Mouse (Mus musculus) embryonic facial prominence, embryonic 11.5 days (tissue): Measurements from ENCODE around the gene Tnrc18. TPM values are rescaled to one million over a fixed set of nuclear protein-coding genes. Genes with fewer than 3 reads are reported as not detected.

Experiments
- ATAC-seq: fragments of 200-750 bp; cut with Nextera tagmentation; replicated peaks from 2 replicates; pipeline ENCODE4 v1.8.0; 2017; ENCODE audit warnings: low read depth; ENCODE audit not compliant: insufficient number of reproducible peaks, low FRiP score, low TSS enrichment
- DNase-seq: peaks from one replicate; pipeline ENCODE4 v3.0.0-alpha.2; 2015; ENCODE audit warnings: low spot score
- H3K27ac ChIP-seq: fragments of 300-500 bp; sonication (generic); replicated peaks from 2 replicates; pipeline ENCODE4 v1.5.1; 2014; ENCODE audit warnings: mild to moderate bottlenecking, low read depth, low read length, control low read depth
- H3K27me3 ChIP-seq: fragments of 300-500 bp; sonication (generic); 2 replicates; pipeline ENCODE4 v1.6.1; 2014; ENCODE audit warnings: mild to moderate bottlenecking, low read length, moderate library complexity, mixed read lengths; ENCODE audit not compliant: control insufficient read depth, insufficient read depth
- H3K36me3 ChIP-seq: fragments of 300-500 bp; sonication (generic); replicated peaks from 2 replicates; pipeline ENCODE4 v1.6.1; 2014; ENCODE audit warnings: low read depth, mild to moderate bottlenecking, low read length, moderate library complexity, mixed read lengths; ENCODE audit not compliant: control insufficient read depth, insufficient read depth
- H3K4me1 ChIP-seq: fragments of 300-500 bp; sonication (generic); 2 replicates; pipeline ENCODE4 v1.6.1; 2014; ENCODE audit warnings: low read length, mixed read lengths; ENCODE audit not compliant: control insufficient read depth, insufficient read depth
- H3K4me2 ChIP-seq: fragments of 300-500 bp; sonication (generic); 2 replicates; pipeline ENCODE4 v1.6.1; 2014; ENCODE audit warnings: low read depth, mild to moderate bottlenecking, control low read depth, low read length, moderate library complexity
- H3K4me3 ChIP-seq: fragments of 300-500 bp; sonication (generic); 2 replicates; pipeline ENCODE4 v1.5.1; 2014; ENCODE audit warnings: low read depth, low read length, control low read depth
- H3K9ac ChIP-seq: fragments of 300-500 bp; sonication (generic); replicated peaks from 2 replicates; pipeline ENCODE4 v1.6.1; 2014; ENCODE audit warnings: mild to moderate bottlenecking, control low read depth, low read length
- H3K9me3 ChIP-seq: fragments of 300-500 bp; sonication (generic); replicated peaks from 2 replicates; pipeline ENCODE4 v1.6.1; 2016; ENCODE audit warnings: mild to moderate bottlenecking, low read length, inconsistent platforms, mixed read lengths; ENCODE audit not compliant: control insufficient read depth
- WGBS: fragments of 180-500 bp; shearing (Covaris S2); extraction: QIAGEN DNeasy Blood & Tissue Kit; methylation state at CpG from one replicate; pipeline ENCODE4 v1.1.7; 2014; 5-methylcytosine and 5-hydroxymethylcytosine counted together
- polyA plus RNA-seq: library from polyadenylated mRNA; unstranded; fragments of >200 nt; fragmentation: Nextera tagmentation; extraction: Ambion mirVana; gene quantifications from 2 replicates; pipeline ENCODE4 v1.2.1, GENCODE M21; 2014

Tnrc18 gene
- polyA plus RNA-seq, 1 experiment from 2014 or later = 26.4 TPM

- H3K4me1 ChIP-seq = no peaks in the 10 kb centered on the region; the same call in none of the 2 replicates
- H3K36me3 ChIP-seq = no peaks in the 10 kb centered on the region
- WGBS = 1% methylated on average over 48 of the region's 72 CpGs
- no peak overlapping the region for H3K27ac ChIP-seq
- H3K4me2 ChIP-seq = peak overlapping the region; percentile 96
- H3K9ac ChIP-seq = peak overlapping the region; percentile 75
- peaks cover 5% of the 10 kb centered on the region; the same call in 1 of the 2 replicates for H3K27me3 ChIP-seq
- H3K4me3 ChIP-seq = peak overlapping the region; percentile 66
- H3K9me3 ChIP-seq = no peaks in the 10 kb centered on the region
- ATAC-seq (peak; percentile 92), DNase-seq (peak; percentile 79)
Measured at GRCm38 (mm10) chr5:142701651-142702510, 115.6 kb downstream of the Tnrc18 start.

GRCm38 (mm10) chr5:142700842-142701589, 116.4 kb downstream of the Tnrc18 start:
- 10% methylated on average over 15 of the region's 15 CpGs for WGBS
- Histone ChIP-seq H3K4me1 (no peaks in the 10 kb centered on the region; the same call in none of the 2 replicates), H3K27me3 (peaks cover 5% of the 10 kb centered on the region; the same call in 1 of the 2 replicates), H3K4me2 (no peak overlapping the region; the same call in 1 of the 2 replicates), H3K9me3 (no peaks in the 10 kb centered on the region), H3K36me3 (no peaks in the 10 kb centered on the region), H3K9ac (no peak overlapping the region), H3K27ac (no peak overlapping the region), H3K4me3 (no peak overlapping the region)
- DNase-seq = no peak
- ATAC-seq = no peak

GRCm38 (mm10) chr5:142697742-142698141, 119.7 kb downstream of the Tnrc18 start:
- Histone ChIP-seq H3K27ac (no peak overlapping the region), H3K4me3 (no peak overlapping the region), H3K4me2 (no peak overlapping the region), H3K36me3 (no peaks in the 10 kb centered on the region), H3K9ac (no peak overlapping the region), H3K4me1 (no peaks in the 10 kb centered on the region; the same call in none of the 2 replicates), H3K9me3 (no peaks in the 10 kb centered on the region), H3K27me3 (peaks cover 3% of the 10 kb centered on the region; the same call in 1 of the 2 replicates)
- WGBS = 69% methylated on average over 2 of the region's 2 CpGs
- no peak for ATAC-seq
- no peak for DNase-seq

DNA sequence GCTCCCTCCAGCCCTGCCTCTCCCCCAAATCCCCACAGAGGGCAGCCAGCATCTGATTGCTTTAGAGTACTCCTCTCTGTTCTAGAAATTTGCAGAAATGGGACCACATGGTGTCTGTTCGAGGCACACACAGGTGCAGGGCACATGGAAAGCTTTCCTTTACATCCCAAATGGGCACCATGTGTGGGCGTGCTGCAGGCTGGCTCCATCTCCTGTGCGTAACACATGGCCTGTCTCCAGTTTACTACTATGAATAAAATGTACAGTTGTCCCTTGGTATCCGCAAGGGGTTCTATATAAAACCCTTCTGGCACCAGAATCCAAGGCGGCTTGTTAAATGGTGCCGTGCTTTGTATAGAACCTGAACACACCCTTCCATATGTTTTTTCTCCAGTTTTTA, 120.6 kb downstream of the Tnrc18 start:
- Histone ChIP-seq H3K27me3 (peaks cover 3% of the 10 kb centered on the region; the same call in 1 of the 2 replicates), H3K4me3 (no peak overlapping the region), H3K36me3 (no peaks in the 10 kb centered on the region), H3K4me2 (no peak overlapping the region), H3K27ac (no peak overlapping the region), H3K4me1 (no peaks in the 10 kb centered on the region), H3K9me3 (no peaks in the 10 kb centered on the region), H3K9ac (no peak overlapping the region)
- DNase-seq = peak; percentile 8
- 82% methylated on average over 6 of the region's 6 CpGs for WGBS
- ATAC-seq = no peak

DNA sequence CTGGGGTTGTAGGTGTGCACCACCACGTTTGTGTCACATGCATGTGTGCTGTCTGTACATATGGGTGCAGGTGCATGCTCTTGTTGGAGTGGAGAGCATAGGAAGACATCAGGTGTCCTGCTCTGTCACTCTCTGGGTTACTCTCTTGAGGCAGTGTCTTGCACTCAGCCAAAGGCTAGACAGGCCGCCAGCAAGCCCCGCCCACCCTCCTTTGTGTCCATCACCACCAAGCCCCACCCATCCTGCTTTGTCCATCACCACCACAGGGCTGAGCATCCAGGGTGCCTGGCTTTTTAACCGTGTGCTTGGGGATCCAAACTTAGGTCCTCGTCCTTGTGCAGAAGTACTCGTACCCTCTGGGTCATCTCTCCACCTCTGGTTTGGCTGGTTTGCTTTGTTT, 121.2 kb downstream of the Tnrc18 start:
- Histone ChIP-seq H3K4me3 (no peak overlapping the region), H3K4me1 (no peaks in the 10 kb centered on the region), H3K9me3 (no peaks in the 10 kb centered on the region), H3K36me3 (no peaks in the 10 kb centered on the region), H3K4me2 (no peak overlapping the region), H3K27me3 (peaks cover 3% of the 10 kb centered on the region; the same call in 1 of the 2 replicates), H3K9ac (no peak overlapping the region), H3K27ac (no peak overlapping the region)
- ATAC-seq (0 out of 2 replicates have a peak, but pooled peaks have one; percentile 25), DNase-seq (no peak)
- 30% methylated on average over 6 of the region's 6 CpGs for WGBS

GRCm38 (mm10) chr5:142694627-142695340, 122.7 kb downstream of the Tnrc18 start:
- no peak overlapping the region for H3K27ac ChIP-seq
- H3K36me3 ChIP-seq = no peaks in the 10 kb centered on the region
- H3K4me1 ChIP-seq = no peaks in the 10 kb centered on the region
- H3K27me3 ChIP-seq = no peaks in the 10 kb centered on the region
- 13% methylated on average over 12 of the region's 12 CpGs for WGBS
- DNase-seq (peak; percentile 82), ATAC-seq (no peak)
- H3K9me3 ChIP-seq = no peaks in the 10 kb centered on the region
- H3K4me3 ChIP-seq = no peak overlapping the region
- H3K4me2 ChIP-seq = no peak overlapping the region
- no peak overlapping the region for H3K9ac ChIP-seq

DNA sequence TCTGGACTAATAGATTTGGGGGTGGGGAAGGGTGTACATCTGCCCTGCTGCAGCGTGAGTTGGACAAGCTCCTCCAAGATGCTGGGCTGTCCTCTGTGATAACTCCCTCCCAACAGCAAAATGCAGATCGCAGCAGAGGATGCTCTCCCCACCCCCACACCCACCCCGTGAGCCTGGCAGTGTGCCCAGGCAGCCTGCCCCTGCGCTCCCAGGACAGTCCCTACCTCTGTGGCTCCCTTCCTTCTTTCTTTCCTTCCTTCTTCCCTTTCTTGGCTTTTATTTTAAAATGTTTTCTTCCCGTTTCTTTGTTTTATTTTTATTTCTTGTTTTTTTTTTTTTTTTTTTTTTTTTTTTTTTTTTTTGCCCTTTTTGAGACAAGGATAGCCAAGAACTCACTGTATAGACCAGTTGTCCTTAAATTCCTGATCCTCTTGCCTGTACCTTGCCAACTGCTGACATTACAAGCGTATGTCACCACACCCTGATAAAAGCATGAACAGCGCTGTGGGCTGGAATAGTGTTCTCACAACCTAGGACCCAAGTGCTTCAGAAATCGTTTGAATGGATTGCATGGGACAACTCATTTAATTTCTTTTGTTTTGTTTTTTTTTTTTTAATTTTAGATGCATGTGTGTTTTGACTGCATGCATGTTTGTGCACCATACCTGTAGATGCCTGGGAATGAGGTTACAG, 123.6 kb downstream of the Tnrc18 start:
- Histone ChIP-seq H3K9ac (no peak overlapping the region), H3K4me2 (no peak overlapping the region), H3K4me3 (no peak overlapping the region), H3K27me3 (no peaks in the 10 kb centered on the region), H3K9me3 (no peaks in the 10 kb centered on the region), H3K36me3 (no peaks in the 10 kb centered on the region), H3K4me1 (no peaks in the 10 kb centered on the region), H3K27ac (no peak overlapping the region)
- DNase-seq = no peak
- 60% methylated on average over 8 of the region's 8 CpGs for WGBS
- no peak for ATAC-seq
